In genomic region chr8:45281630-45282029, GRCm38 (mm10) we compare ENCODE assay signal across 28 mouse cellular contexts. TPM values are rescaled to one million over a fixed set of nuclear protein-coding genes. Genes with fewer than 3 reads are reported as not detected.
A peak's percentile ranks its signal among the peaks of the same experiment; 100 is the strongest.
DNase-seq lines count a peak whose midpoint lies in the region; ATAC-seq and TF ChIP-seq lines count a peak whose summit lies in the region.
"Had no signal": no experiment of that assay in that cellular context is flagged by ENCODE, and none has a peak within 500 bp of the region (broad histone marks: within the 10 kb centered on the region; RNA-seq: fewer than 3 reads in every experiment).

No protein-coding gene starts in this region.

- no peak overlapping the region for H3K9ac ChIP-seq in kidney, embryonic 15.5 days
- no peak overlapping the region for H3K9ac ChIP-seq in lung, postnatal 0 days (replicated peaks; ENCODE audit: low read depth)
- H3K9ac ChIP-seq in heart, embryonic 12.5 days = no peak overlapping the region
- no peak overlapping the region for H3K9ac ChIP-seq in hindbrain, embryonic 13.5 days
- H3K9ac ChIP-seq: forebrain, postnatal 0 days; heart, embryonic 13.5 days; limb, embryonic 15.5 days; stomach, embryonic 15.5 days had no signal

- no peak overlapping the region for H3K4me2 ChIP-seq in kidney, embryonic 15.5 days
- H3K4me2 ChIP-seq in lung, postnatal 0 days (replicated peaks; ENCODE audit: low read depth, low read length) = no peak overlapping the region
- H3K4me2 ChIP-seq in heart, embryonic 12.5 days = no peak overlapping the region
- no peak overlapping the region for H3K4me2 ChIP-seq in hindbrain, embryonic 13.5 days
- H3K4me2 ChIP-seq: heart, embryonic 13.5 days; limb, embryonic 15.5 days; stomach, embryonic 15.5 days had no signal

- H3K9me3 ChIP-seq in kidney, embryonic 15.5 days (replicated peaks) = no peaks in the 10 kb centered on the region
- H3K9me3 ChIP-seq in lung, postnatal 0 days (ENCODE audit: low read length) = no peaks in the 10 kb centered on the region
- no peaks in the 10 kb centered on the region for H3K9me3 ChIP-seq in heart, embryonic 12.5 days (replicated peaks)
- H3K9me3 ChIP-seq in hindbrain, embryonic 13.5 days = no peaks in the 10 kb centered on the region
- H3K9me3 ChIP-seq in forebrain, embryonic 10.5 days = no peaks in the 10 kb centered on the region; the same call in 1 of the 2 replicates
- H3K9me3 ChIP-seq: heart, embryonic 13.5 days; limb, embryonic 15.5 days; midbrain, embryonic 10.5 days; stomach, embryonic 15.5 days had no signal

- H3K4me3 ChIP-seq in kidney, embryonic 15.5 days (replicated peaks) = no peak overlapping the region
- no peak overlapping the region for H3K4me3 ChIP-seq in lung, adult 2 months (replicated peaks; ENCODE audit: extremely low read depth, low read depth, low read length)
- no peak overlapping the region for H3K4me3 ChIP-seq in lung, postnatal 0 days (ENCODE audit: low read depth, low read length)
- H3K4me3 ChIP-seq in heart, embryonic 12.5 days = no peak overlapping the region
- H3K4me3 ChIP-seq in hindbrain, embryonic 13.5 days = no peak overlapping the region
- H3K4me3 ChIP-seq in forebrain, embryonic 10.5 days = no peak overlapping the region
- H3K4me3 ChIP-seq: heart, embryonic 13.5 days; left cerebral cortex, adult 2 months; limb, embryonic 15.5 days; midbrain, embryonic 10.5 days; stomach, embryonic 15.5 days had no signal

- no peaks in the 10 kb centered on the region for H3K4me1 ChIP-seq in kidney, embryonic 15.5 days
- no peaks in the 10 kb centered on the region for H3K4me1 ChIP-seq in lung, adult 2 months (ENCODE audit: control insufficient read depth, insufficient read depth, low read length)
- H3K4me1 ChIP-seq in lung, postnatal 0 days (ENCODE audit: insufficient read depth, low read depth, low read length) = no peaks in the 10 kb centered on the region
- H3K4me1 ChIP-seq in heart, embryonic 12.5 days (replicated peaks) = no peaks in the 10 kb centered on the region
- H3K4me1 ChIP-seq in hindbrain, embryonic 13.5 days (replicated peaks) = no peaks in the 10 kb centered on the region
- 0 out of 2 replicates have a peak, but pooled peaks cover 4% of the 10 kb centered on the region for H3K4me1 ChIP-seq in forebrain, embryonic 10.5 days
- H3K4me1 ChIP-seq: heart, embryonic 13.5 days; limb, embryonic 15.5 days; midbrain, embryonic 10.5 days; stomach, embryonic 15.5 days had no signal

- peak; percentile 6 for DNase-seq in kidney, adult 18-20 months
- DNase-seq in lung, adult 18-20 months = peak; percentile 13 to 58
- no peak for DNase-seq in lung, adult 2 months
- peak; percentile 54 for DNase-seq in lung, postnatal 0 days (ENCODE audit: low spot score)
- no peak for DNase-seq in forebrain, embryonic 10.5 days (ENCODE audit: extremely low spot score, low spot score)
- DNase-seq: adrenal gland, postnatal 25 days; cerebellum, adult 9-10 months; forebrain, postnatal 0 days; gastrocnemius, postnatal 14 days; heart, adult 18-20 months; heart, postnatal 14 days; thymus, adult 18-20 months; thymus, postnatal 36 days had no signal

- TF ChIP-seq EP300 in lung, postnatal 0 days (IDR thresholded peaks at IDR 0.05) = no peak

- H3K36me3 ChIP-seq in kidney, embryonic 15.5 days = no peaks in the 10 kb centered on the region
- H3K36me3 ChIP-seq in lung, postnatal 0 days (ENCODE audit: insufficient read depth, low read length) = no peaks in the 10 kb centered on the region
- no peaks in the 10 kb centered on the region for H3K36me3 ChIP-seq in heart, embryonic 12.5 days
- no peaks in the 10 kb centered on the region for H3K36me3 ChIP-seq in hindbrain, embryonic 13.5 days
- no peaks in the 10 kb centered on the region for H3K36me3 ChIP-seq in forebrain, embryonic 10.5 days (replicated peaks)
- H3K36me3 ChIP-seq: heart, embryonic 13.5 days; limb, embryonic 15.5 days; midbrain, embryonic 10.5 days; stomach, embryonic 15.5 days had no signal

- no peak for TF ChIP-seq CTCF in lung, adult 2 months (IDR thresholded peaks at IDR 0.05; ENCODE audit: insufficient read depth, low read length)
- TF ChIP-seq CTCF in lung, postnatal 0 days (IDR thresholded peaks at IDR 0.05) = no peak

- H3K27me3 ChIP-seq in kidney, embryonic 15.5 days = no peaks in the 10 kb centered on the region
- no peaks in the 10 kb centered on the region for H3K27me3 ChIP-seq in lung, postnatal 0 days (replicated peaks; ENCODE audit: insufficient read depth, low read length)
- no peaks in the 10 kb centered on the region for H3K27me3 ChIP-seq in heart, embryonic 12.5 days (replicated peaks)
- H3K27me3 ChIP-seq in hindbrain, embryonic 13.5 days = no peaks in the 10 kb centered on the region
- no peaks in the 10 kb centered on the region for H3K27me3 ChIP-seq in forebrain, embryonic 10.5 days (ENCODE audit: poor library complexity, severe bottlenecking)
- H3K27me3 ChIP-seq: heart, embryonic 13.5 days; limb, embryonic 15.5 days; stomach, embryonic 15.5 days had no signal

- no peak for ATAC-seq in kidney, embryonic 15.5 days (replicated peaks; ENCODE audit: low FRiP score)
- ATAC-seq in lung, postnatal 0 days = peak; percentile 72
- no peak for ATAC-seq in heart, embryonic 12.5 days (ENCODE audit: insufficient number of reproducible peaks, low FRiP score)
- no peak for ATAC-seq in hindbrain, embryonic 13.5 days (ENCODE audit: low FRiP score)
- ATAC-seq: CD4-positive, CD25-positive, alpha-beta regulatory T cell, adult 4 months; forebrain, postnatal 0 days; midbrain, embryonic 16.5 days had no signal

- 79% methylated on average over 8 of the region's 8 CpGs for WGBS in kidney, embryonic 15.5 days
- 75% methylated on average over 8 of the region's 8 CpGs for WGBS in lung, adult 2 months
- WGBS in lung, postnatal 0 days = 68% methylated on average over 8 of the region's 8 CpGs
- WGBS in heart, embryonic 12.5 days = 78% methylated on average over 8 of the region's 8 CpGs
- 82% methylated on average over 8 of the region's 8 CpGs for WGBS in hindbrain, embryonic 13.5 days
- 82% methylated on average over 8 of the region's 8 CpGs for WGBS in forebrain, embryonic 10.5 days

- TF ChIP-seq POLR2A in lung, adult 2 months (IDR thresholded peaks at IDR 0.05; ENCODE audit: borderline replicate concordance, extremely low read depth, low read depth, low read length) = no peak

- no peak overlapping the region for H3K27ac ChIP-seq in kidney, embryonic 15.5 days
- H3K27ac ChIP-seq in lung, postnatal 0 days (ENCODE audit: low read length) = no peak overlapping the region
- H3K27ac ChIP-seq in heart, embryonic 12.5 days (ENCODE audit: poor library complexity, severe bottlenecking) = no peak overlapping the region
- no peak overlapping the region for H3K27ac ChIP-seq in hindbrain, embryonic 13.5 days
- H3K27ac ChIP-seq in forebrain, embryonic 10.5 days = no peak overlapping the region
- H3K27ac ChIP-seq: heart, embryonic 13.5 days; left cerebral cortex, adult 2 months; limb, embryonic 15.5 days; midbrain, embryonic 10.5 days; stomach, embryonic 15.5 days had no signal

RNA-seq across cellular contexts. Expression of gene Klkb1, which starts 13.0 kb away (rescaled TPM):
- 0.05 and 0.10 TPM in 2 replicates for polyA plus RNA-seq in kidney, embryonic 15.5 days (2015; fragmentation: Nextera tagmentation; extraction: Ambion mirVana)
- polyA plus RNA-seq in lung, adult 2 months (2012; rRNA removed) = 0.16 and 0.19 TPM in 2 replicates
- polyA plus RNA-seq in lung, postnatal 0 days (2015; fragmentation: Nextera tagmentation; extraction: Ambion mirVana) = 0.15 and 0.25 TPM in 2 replicates
- not detected in 2 replicates for polyA plus RNA-seq in heart, embryonic 12.5 days (2016; fragmentation: Nextera tagmentation; extraction: Ambion mirVana)
- not detected in 2 replicates for polyA plus RNA-seq in hindbrain, embryonic 13.5 days (2015; fragmentation: Nextera tagmentation; extraction: Ambion mirVana)
- 0.04 TPM in 1 of 2 replicates, not detected in the other for polyA plus RNA-seq in forebrain, embryonic 10.5 days (2016; fragmentation: Nextera tagmentation; extraction: Ambion mirVana)
- polyA plus RNA-seq: heart, embryonic 13.5 days; hindbrain, embryonic 11.5 days; limb, embryonic 15.5 days; midbrain, embryonic 10.5 days; midbrain, embryonic 16.5 days had no signal

RNA-seq across cellular contexts. Expression of gene F11, which starts 19.8 kb away (rescaled TPM):
- polyA plus RNA-seq in kidney, embryonic 15.5 days (2015; fragmentation: Nextera tagmentation; extraction: Ambion mirVana) = 0.13 and 0.21 TPM in 2 replicates
- 0.05 and 0.29 TPM in 2 replicates for polyA plus RNA-seq in lung, adult 2 months (2012; rRNA removed)
- polyA plus RNA-seq in lung, postnatal 0 days (2015; fragmentation: Nextera tagmentation; extraction: Ambion mirVana) = not detected in 2 replicates
- not detected in 2 replicates for polyA plus RNA-seq in heart, embryonic 12.5 days (2016; fragmentation: Nextera tagmentation; extraction: Ambion mirVana)
- not detected in 2 replicates for polyA plus RNA-seq in hindbrain, embryonic 13.5 days (2015; fragmentation: Nextera tagmentation; extraction: Ambion mirVana)
- not detected in 2 replicates for polyA plus RNA-seq in forebrain, embryonic 10.5 days (2016; fragmentation: Nextera tagmentation; extraction: Ambion mirVana)
- polyA plus RNA-seq: brain, embryonic 14.5 days; CD4-positive, CD25-positive, alpha-beta regulatory T cell, adult 4 months; embryonic facial prominence, embryonic 14.5 days; forebrain, postnatal 0 days; hindbrain, embryonic 11.5 days; large intestine, adult 2 months; midbrain, embryonic 10.5 days; midbrain, embryonic 16.5 days; neural tube, embryonic 14.5 days had no signal

RNA-seq across cellular contexts. Expression of gene Gm45753, which starts 26.6 kb away (rescaled TPM):
- polyA plus RNA-seq in kidney, embryonic 15.5 days (2015; fragmentation: Nextera tagmentation; extraction: Ambion mirVana) = 0.32 and 0.42 TPM in 2 replicates
- polyA plus RNA-seq in lung, adult 2 months (2012; rRNA removed) = 0.11 TPM in 1 of 2 replicates, not detected in the other
- 0.05 and 0.12 TPM in 2 replicates for polyA plus RNA-seq in lung, postnatal 0 days (2015; fragmentation: Nextera tagmentation; extraction: Ambion mirVana)
- not detected in 2 replicates for polyA plus RNA-seq in heart, embryonic 12.5 days (2016; fragmentation: Nextera tagmentation; extraction: Ambion mirVana)
- polyA plus RNA-seq in hindbrain, embryonic 13.5 days (2015; fragmentation: Nextera tagmentation; extraction: Ambion mirVana) = not detected in 2 replicates
- polyA plus RNA-seq in forebrain, embryonic 10.5 days (2016; fragmentation: Nextera tagmentation; extraction: Ambion mirVana) = not detected in 2 replicates
- polyA plus RNA-seq: brain, embryonic 14.5 days; CD4-positive, CD25-positive, alpha-beta regulatory T cell, adult 4 months; embryonic facial prominence, embryonic 14.5 days; hindbrain, embryonic 11.5 days; large intestine, adult 2 months; midbrain, embryonic 16.5 days; neural tube, embryonic 14.5 days had no signal

RNA-seq across cellular contexts. Expression of gene Cyp4v3, which starts 51.4 kb away (rescaled TPM):
- polyA plus RNA-seq in kidney, embryonic 15.5 days (2015; fragmentation: Nextera tagmentation; extraction: Ambion mirVana) = 1.6 and 2.1 TPM in 2 replicates
- 7.4 and 9.7 TPM in 2 replicates for polyA plus RNA-seq in lung, adult 2 months (2012; rRNA removed)
- polyA plus RNA-seq in lung, postnatal 0 days (2015; fragmentation: Nextera tagmentation; extraction: Ambion mirVana) = 13.2 and 13.6 TPM in 2 replicates
- polyA plus RNA-seq in heart, embryonic 12.5 days (2016; fragmentation: Nextera tagmentation; extraction: Ambion mirVana) = 0.56 and 0.85 TPM in 2 replicates
- 1.5 and 1.8 TPM in 2 replicates for polyA plus RNA-seq in hindbrain, embryonic 13.5 days (2015; fragmentation: Nextera tagmentation; extraction: Ambion mirVana)
- polyA plus RNA-seq in forebrain, embryonic 10.5 days (2016; fragmentation: Nextera tagmentation; extraction: Ambion mirVana) = 1.00 and 1.3 TPM in 2 replicates

Comparison
In these comparisons a context has a peak if more than half of its experiments do, and no peak if none do; other contexts are left out.
1. DNase-seq: peak in kidney, adult 18-20 months (single experiment), lung, adult 18-20 months (2 of 2) and lung, postnatal 0 days (single experiment); none in lung, adult 2 months (single experiment) and forebrain, embryonic 10.5 days (single experiment).